Mouse (Mus musculus): Measurements from ENCODE around the gene Dzank1.
A peak's percentile ranks its signal among the peaks of the same experiment; 100 is the strongest.

The Dzank1 gene

GRCm38 (mm10) chr2:144465876-144466575 is 61.2 kb downstream of the Dzank1 start:
- DNase-seq, result no peak

GRCm38 (mm10) chr2:144464799-144465760 is 62.1 kb downstream of the Dzank1 start:
- DNase-seq, result no peak

- DNase-seq, result no peak
Measured at GRCm38 (mm10) chr2:144464182-144464581, 63.0 kb downstream of the Dzank1 start.

GRCm38 (mm10) chr2:144458975-144459754 is 68.0 kb downstream of the Dzank1 start:
- DNase-seq, result peak; percentile 51 to 75

GRCm38 (mm10) chr2:144458355-144458754 is 68.9 kb downstream of the Dzank1 start:
- no peak for DNase-seq

- peak; percentile 18 to 70 for DNase-seq
Measured at GRCm38 (mm10) chr2:144452364-144453008, 74.7 kb downstream of the Dzank1 start.

- DNase-seq, result no peak
Measured at GRCm38 (mm10) chr2:144450378-144450777, 76.8 kb downstream of the Dzank1 start.

GRCm38 (mm10) chr2:144446360-144446999 is 80.7 kb downstream of the Dzank1 start:
- DNase-seq, result no peak

- DNase-seq, result no peak
Measured at GRCm38 (mm10) chr2:144441386-144441915, 85.8 kb downstream of the Dzank1 start.

GRCm38 (mm10) chr2:144439191-144439700 is 88.0 kb downstream of the Dzank1 start:
- no peak for DNase-seq

GRCm38 (mm10) chr2:144438424-144438823 is 88.8 kb downstream of the Dzank1 start:
- DNase-seq, result no peak

- no peak for DNase-seq
Measured at GRCm38 (mm10) chr2:144435679-144436078, 91.5 kb downstream of the Dzank1 start.

GRCm38 (mm10) chr2:144431286-144431825 is 95.9 kb downstream of the Dzank1 start:
- no peak for DNase-seq

- no peak for DNase-seq
Measured at GRCm38 (mm10) chr2:144429171-144429570, 98.0 kb downstream of the Dzank1 start.

- DNase-seq, result no peak
Measured at GRCm38 (mm10) chr2:144428659-144429058, 98.6 kb downstream of the Dzank1 start.

- DNase-seq, result no peak
Measured at GRCm38 (mm10) chr2:144427852-144428251, 99.4 kb downstream of the Dzank1 start.

GRCm38 (mm10) chr2:144425761-144426160 is 101.5 kb downstream of the Dzank1 start:
- no peak for DNase-seq

GRCm38 (mm10) chr2:144422094-144422675 is 105.0 kb downstream of the Dzank1 start:
- no peak for DNase-seq

All from spleen, adult 18-20 months (tissue).